Mouse (Mus musculus) layer of hippocampus, adult 11-12 months (tissue): ENCODE data around the gene Dpy30.

ENCODE experiments used
- DNase-seq: peaks from one replicate; pipeline ENCODE4 v3.0.0; 2022; ENCODE audit warnings: low spot score

Gene Dpy30

DNA sequence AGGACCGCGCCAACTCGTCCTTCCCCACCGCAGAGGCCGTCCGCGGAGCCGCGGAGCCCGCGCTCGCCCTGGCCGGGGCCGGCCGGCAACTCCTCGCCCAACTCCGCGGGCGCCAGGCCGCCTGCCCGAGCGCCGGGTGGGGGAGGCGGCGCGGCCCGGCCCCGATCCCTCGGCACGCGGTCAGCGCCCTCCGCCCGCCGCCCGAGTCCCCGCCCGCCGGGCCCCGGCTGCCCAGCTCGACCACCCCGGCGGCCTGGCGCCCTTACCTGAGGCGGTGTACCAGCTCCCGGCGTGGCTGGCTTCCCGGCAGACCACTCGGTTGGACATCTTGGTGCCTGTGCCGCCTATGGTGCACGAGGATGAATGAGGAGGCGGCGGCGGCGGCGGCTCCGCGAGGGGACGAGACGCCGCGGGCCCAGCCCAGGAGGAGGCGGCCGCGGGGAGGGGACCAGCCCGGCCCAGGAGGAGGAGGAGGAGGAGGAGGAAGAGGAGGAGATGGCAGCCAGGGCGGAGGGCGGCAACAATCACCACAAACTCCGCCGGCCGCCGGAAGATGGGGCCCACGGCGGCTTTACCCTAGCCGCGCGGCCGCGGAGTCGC lies 29.2 kb downstream of the Dpy30 start:
- DNase-seq: peak; percentile 78

DNA sequence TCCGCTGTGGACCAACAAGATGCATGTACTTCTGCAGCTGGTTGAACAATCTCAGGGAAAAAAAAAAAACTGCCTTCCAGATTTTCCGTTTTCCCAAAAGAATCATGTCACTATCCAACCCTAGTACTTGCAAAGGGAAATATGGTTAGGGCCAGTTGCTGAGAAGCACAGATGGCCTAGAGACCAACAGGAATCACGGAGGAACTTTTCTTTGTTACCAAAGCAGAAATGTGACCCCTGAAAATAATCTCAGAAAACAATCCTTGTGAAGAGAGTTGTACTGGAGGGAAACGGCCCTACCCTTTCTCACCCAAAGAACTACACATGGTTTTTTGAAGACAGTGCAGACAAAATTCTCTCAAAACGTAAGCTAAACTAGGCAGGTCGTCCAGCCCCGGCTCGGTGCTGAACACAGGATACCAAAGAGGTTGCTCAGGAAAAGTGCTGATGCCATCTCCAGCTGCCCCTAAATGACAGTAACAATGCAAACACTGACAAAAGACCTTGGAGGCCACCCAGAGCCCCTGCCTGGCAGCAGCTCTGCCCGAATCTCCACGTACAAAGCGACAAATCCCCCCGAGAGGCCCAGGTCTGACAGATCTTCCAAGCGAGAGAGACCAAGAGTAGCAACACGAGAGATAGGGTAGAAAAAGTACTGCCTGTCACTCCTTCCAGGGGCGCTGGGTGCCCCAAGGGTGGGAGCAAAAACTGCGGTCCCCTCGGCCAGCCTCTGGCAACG lies 29.9 kb downstream of the Dpy30 start:
- DNase-seq: peak; percentile 35

DNA sequence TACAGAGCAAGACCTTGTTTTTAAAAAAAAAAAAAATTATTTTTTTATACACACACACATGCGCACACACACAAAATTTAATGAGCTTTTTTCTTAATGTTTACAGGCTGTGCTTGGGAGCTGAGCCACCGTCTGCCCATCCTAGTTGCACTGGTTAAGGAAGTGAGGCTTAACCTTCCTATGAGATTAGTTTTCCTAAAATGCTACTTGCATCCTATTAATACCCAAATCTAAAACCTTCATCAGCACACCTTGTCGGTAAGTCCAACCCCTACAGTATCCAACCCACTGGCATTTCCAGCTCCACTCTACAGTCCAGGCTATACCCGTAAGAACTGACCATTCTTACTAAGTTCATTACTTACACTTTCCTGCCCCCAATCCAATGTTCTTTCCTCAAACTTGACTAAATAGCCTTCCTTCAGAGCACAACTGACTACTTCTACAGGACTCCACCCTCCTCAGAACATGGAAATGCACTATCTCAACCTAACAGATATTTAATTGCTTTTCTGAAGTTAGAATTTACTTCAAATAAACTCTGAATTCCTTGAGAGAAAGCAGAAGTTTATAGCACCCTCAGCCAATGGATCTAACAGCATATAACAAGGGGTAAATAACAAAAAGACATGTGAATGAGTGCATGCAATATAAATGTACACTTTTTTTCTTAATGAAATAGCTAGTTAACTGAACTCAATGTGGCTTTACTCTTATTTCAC lies 31.9 kb downstream of the Dpy30 start:
- DNase-seq: no peak

DNA sequence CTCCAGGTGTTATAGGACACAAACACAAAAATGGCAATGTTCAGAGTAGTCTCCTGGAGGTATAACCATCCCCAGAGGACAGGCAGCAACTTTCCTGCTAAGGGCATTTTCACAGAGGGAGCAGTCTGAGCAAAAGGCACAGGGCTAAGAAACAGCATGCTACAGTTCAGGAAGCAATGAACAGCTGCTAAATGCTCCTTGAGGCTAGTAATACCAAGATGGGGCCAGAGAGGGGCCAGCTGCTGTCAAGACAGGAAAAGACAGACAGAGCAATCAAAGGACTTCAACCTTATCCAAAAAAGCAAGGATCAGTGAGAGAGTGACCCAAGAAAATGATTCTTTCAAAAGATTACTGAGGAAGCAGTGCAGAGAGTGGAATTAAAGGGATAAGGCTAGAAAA lies 32.9 kb downstream of the Dpy30 start:
- DNase-seq: no peak

DNA sequence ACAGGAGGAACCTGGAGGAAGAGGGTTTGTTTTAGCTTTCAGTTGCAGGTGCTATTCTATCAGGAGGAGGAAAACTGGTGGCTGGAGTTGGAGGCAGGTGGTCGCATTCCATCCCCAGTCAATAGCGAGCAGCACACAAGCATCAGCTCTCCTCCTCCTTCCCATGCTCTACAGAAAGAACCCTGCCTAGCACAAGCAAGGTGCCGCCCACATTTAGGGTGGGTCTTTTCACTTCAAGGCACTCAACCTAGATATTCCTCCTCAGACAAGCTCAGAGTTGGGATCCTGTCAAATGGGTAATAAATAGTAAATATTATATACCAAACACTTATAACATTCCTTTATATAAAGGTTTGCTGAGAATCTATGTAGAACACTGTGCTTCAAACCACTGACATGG lies 33.5 kb downstream of the Dpy30 start:
- no peak for DNase-seq

DNA sequence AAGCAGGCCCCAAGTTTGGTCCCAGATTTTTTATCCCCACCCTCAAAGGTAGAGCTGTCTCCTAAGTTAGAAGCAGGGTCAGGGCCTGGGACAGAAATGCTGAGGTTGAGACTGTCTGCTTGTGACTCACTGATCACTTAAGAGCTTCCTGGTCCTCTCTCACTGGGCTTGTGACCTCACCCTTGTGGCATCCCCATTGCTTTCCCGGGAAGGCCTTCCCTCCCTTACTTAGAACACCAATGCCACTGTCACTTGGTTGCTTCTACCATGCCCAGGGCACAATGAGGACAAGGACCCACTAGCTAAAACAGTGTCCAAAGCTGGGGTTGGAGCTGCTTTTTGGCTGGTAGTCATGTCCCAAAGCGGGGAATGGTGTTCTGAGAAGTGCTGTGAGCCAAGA lies 35.1 kb downstream of the Dpy30 start:
- DNase-seq: no peak

DNA sequence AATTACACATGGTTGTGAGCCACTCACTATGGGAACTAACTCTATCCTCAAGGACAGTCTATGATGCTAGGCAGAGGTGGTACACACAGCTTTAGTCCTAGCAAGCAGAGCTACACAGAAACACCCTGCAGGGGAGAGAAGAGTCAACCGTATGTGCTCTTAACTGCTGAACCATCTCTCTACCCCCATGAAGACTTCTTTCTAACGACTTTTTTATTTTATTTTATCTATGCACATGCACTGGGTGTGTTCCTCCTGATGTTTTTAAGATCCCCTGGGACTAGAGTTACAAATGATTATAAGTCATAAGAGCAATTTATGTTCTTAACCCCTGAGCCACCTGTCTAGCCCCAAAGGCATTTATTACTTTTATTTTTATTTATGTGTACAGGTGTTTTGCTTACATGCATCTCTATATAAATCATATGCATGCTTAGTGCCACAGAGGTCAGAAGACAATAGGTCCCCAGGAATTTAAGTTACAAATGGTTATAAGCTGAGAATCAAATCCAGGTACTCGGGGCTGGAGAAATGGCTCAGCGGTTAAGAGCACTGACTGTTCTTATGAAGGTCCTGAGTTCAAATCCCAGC lies 37.5 kb downstream of the Dpy30 start:
- no peak for DNase-seq

DNA sequence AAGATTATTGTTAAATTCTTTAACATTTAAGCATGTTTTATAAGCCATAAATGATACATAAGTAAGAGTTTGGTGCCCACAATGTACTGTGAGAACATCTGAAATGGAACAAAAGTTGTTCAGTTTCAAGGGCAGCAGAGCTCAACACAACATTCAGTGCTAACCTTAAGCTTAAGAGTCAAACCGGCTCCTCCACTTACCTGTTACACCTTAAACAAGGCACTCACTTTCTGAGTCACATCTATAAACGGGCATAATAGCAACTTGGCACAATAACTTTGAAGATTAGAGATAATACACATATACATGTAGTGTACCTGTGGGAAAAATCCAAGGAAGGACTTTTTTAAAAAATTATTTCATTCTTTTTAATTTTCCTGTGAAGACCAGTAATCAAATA lies 38.0 kb downstream of the Dpy30 start:
- DNase-seq: no peak

DNA sequence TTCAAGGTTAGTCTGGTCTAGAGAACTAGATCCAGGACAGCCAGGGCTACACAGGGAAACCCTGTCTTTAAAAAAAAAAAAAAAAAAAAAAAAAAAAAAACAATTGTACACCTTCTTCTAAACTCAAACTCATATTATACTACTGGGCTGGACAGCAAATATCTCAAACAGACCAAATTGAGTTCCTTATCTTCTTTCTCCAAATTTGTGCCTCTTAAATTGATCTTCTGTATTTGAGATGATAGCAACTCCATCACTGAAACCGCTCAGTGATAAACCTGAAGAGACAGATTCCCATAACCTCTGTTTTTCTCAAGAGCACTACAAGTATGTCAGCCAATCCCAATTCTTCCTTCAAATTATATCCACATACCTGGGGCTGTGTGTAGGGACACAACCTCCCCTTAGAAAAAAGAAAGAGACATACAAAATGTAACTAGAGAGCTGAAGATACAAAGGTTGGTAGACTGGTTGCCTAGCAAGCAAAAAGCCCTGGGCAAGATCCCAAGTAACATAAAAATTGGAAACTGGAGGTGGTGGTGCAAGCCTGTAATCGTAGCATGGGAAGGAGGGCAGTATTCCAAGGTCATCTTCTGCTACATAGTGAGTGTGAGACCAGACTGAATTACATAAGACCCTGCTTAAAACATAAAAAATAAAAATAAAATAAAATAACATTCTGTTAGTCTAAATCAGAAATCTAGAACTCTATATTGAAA lies 39.2 kb downstream of the Dpy30 start:
- peak; percentile 35 for DNase-seq

DNA sequence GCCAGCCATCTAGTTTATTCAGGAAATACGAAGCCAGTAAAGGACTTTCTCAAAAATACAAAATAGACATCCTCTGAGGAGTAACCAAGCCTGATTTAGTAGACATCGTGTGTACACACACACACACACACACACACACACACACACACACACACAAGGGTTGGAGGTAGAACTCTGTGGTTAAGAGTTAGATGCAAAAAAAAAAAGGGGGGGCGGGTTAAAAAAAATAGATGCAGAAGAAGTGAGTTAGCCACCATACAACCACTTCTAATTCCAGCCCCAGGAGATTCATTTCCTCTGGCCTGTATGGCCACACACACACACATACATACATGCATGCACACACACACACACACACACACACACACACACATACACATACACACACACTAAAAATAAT lies 41.7 kb downstream of the Dpy30 start:
- no peak for DNase-seq

DNA sequence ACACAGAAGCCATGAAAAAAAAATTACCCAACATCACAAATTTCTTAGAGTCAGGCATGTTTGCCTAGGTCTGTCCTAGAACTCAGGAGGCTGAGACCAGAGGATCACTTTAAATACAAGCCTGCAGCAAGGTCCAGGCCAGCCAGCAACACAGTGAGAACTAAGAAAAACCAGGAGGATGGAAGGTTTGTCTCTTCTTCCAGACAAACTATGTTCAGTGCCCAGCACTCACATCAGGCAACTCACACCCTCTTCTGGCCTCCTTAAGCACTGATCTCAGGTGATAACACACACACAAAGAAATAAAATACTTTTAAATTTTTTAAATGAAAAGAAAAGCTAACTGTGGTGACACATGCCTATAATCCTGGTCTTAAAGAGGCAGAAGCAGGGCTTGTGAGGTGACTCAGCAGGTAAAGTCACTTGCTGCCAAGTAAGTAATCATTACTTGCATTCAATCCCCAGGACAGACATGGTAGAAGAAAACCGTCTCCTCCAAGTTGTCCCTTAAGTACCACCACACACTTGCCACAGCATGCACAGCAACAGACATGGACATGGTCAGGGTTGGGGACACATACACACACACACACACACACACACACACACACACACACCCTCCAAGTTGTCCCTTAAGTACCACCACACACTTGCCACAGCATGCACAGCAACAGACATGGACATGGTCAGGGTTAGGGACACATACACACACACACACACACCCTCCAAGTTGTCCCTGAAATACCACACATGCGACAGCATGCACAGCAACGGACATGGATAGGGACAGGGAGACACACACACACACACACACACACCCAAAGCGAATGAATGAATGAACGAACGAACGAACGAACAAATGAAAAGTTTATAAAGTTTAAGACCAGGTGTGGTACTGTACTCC lies 44.5 kb downstream of the Dpy30 start:
- no peak for DNase-seq

DNA sequence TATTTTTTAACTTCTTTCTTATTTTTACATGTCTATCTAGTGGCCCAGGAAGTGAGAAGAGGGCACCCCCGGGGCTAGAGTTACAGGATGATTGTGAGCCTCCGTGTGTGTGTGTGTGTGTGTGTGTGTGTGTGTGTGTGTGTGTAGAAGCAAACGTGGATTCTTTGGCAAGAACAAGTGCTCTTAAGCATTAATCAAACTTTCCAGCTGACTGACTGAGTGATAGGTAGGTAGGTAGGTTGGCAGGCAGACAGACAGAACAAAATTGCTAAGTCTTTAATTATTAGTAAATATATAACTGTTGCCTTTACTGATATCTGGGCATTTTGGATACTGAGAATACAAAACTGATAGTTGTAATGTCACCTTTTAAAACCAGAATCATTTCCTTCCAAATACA lies 49.3 kb downstream of the Dpy30 start:
- DNase-seq: no peak

DNA sequence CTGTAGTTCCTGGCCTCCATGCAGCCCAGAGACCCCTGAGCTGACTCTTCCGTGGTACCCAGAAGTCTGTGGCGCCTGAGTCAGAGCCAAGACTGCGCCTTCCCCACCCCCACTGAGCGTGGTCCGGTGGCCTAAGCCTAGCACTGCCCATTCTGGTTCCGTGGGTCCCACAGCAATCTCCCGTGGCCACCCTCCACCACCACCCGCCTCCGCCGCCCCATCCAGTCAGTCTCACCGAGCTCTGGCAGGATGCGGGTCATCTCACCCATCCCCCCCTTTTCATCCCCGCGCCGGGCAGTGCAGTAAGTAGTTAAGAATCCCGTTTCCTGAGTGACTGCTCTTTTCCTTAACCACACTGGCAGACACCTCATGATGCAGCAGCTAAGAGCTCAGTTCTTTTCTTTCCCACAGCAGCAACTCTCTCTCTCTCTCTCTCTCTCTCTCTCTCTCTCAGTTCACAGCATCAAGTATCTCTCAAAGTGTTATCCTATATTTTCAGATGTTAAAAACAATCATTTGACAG lies 51.0 kb downstream of the Dpy30 start:
- DNase-seq: no peak

DNA sequence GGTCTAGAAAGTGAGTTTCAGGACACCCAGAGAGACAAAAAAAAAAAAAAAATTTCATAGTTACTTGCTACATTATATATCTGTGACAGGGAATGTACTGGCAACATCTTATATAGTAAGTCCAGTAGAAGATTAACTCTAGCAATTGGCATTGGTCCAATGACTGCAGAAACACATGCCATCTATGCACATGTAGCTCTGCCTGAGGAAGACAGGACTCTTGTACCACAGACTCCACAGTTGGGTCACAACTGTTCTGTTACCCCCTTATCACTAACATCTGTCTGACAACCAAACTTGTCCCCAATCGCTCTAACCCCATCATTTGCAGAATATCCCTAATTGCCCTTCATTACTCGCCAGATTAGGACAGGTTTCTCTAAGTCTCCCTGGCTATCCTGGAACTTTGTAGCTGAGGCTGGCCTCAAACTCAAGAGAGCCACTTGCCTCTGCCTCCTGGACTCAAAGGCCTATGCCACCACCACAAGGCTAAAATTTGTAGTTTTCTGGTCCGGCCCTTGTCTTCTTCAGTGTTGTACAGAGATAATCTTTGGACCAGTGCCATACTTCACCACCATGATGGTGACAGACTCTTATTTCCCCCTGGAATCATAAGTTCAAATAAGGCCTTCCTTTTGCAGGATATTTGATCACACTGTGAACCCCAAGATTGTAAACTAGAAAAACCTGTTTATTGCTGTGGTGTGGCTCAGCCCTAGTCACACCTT lies 52.0 kb downstream of the Dpy30 start:
- DNase-seq: no peak

DNA sequence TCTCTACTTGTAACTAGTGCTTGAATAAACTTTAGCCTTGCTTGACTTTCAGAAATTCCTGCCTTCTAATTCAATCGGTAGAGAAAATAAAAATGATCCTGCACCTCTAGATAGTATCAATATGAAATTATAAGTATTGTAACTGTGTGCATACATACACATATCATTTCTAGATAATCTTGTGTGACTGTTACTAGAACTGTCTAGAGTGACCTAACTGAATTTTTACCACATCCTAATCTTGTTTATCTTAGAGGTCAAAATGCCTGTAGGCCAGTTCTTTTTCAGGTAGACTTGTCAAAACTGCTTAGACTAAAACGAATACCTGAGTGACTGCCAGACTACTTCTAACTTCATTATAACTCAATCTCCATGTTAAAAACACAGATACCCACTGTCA lies 53.5 kb downstream of the Dpy30 start:
- no peak for DNase-seq

DNA sequence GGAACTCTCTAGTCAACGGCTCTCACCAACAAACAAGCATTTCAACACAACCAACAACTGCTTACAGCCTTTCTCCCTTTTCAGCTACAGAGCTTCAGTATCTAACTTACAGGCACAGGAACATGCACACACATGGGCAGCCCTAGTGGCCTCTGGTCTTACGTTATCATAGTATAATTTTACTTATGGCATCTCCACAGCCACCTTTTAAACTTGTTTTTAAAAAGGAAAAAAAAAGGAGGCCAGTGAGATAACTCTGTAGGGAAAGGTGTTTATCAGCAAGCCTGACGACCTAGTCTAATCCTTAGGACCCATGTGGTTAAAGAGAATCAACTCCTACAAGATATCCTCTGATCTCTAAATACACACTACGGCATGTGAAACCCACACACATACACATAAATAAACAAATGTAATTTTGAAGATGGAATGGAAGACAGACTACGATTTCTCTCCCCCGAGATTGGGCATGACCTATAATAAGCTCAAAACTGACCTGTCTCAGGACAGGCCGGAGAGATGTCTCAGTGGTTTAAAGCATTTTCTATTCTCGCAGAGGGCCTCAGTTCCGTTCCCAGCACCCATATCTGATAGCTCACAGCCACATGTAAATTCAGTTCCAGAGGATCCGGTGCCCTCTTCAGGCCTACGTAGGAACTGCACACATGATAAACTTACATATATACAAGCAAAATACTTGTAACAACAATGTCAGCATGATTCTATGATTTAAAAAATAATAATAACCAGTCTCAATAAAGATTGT lies 56.1 kb downstream of the Dpy30 start:
- no peak for DNase-seq

DNA sequence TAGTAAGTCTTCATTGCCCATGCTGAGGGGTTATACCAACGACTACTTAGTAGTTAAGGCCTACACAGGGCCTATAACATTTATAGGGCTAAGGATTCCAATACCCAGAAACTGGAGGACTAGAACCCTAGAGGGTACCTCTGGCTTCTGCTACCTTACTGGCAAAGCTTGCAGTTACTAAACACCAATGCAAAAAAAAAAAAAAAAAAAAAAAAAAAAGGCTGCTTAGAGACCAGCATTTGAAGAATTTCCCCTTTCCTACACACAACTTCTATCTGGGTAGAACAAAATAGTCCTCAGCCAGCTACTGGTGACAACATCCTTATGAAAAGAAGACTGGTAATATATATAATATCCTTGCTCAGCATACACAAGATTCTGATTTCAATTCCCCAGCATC lies 58.1 kb downstream of the Dpy30 start:
- no peak for DNase-seq

DNA sequence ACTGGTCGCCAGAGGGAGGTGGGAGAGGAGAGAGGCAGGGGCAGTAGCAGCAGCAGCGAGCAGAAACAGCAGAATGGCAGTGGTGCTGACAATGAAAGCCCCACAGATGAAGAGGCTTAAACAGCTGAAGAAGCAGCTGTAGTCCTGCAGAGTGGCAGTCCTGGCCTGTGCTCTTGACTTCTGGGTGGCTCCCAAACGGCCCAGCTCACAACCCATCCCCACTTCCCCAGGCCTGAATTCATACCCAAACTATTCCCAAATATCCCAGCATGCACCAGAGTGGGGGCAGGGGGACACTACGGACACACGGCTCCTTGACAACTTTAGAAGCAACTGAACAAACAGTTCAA lies 58.6 kb downstream of the Dpy30 start:
- no peak for DNase-seq

DNA sequence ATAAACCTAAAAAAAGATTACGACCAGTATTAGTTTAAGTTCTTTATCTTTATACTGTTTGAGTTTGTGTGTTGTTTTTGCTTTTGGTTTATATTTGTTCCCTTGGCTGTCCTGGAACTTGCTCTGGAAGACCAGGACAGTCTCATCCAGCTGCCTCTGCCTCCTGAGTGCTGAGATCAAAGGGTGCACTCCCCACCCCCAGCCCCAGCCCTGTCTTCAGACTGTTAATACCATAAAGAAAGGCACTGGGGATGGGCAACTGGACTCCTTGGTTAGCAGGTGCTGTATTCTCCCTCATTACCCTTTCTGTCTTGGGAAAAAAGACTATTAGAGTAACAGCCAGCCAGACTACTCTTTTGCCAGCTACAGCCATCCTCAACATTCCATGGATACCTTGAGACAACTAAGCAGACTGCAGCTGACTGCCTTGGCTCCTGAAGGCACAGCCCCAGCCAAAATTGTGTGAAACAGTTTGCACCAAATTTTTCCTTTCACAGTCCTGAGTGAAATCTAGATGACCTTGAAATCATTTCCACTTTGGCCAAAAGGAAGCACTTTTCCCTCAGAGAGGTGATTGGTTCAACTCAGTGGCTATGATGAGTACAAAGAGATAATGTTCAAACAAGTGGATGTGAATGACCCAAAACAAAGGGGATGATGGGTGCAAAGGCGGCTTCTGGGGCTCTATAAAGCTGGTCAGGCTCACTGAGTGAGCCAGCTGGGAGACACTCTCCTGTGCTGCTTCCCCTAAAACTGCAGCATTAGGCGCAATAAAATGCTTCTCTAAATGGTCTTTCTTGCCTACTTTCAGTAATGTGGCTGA lies 59.2 kb downstream of the Dpy30 start:
- no peak for DNase-seq
